Mouse (Mus musculus) small intestine, adult 2 months (tissue): ENCODE data around the gene Cux2. TPM values are rescaled to one million over a fixed set of nuclear protein-coding genes. Genes with fewer than 3 reads are reported as not detected.

Source experiments
- H3K27ac ChIP-seq: fragments of 200-500 bp; 2 replicates; pipeline ENCODE4 v1.5.1; 2012; ENCODE audit warnings: low read depth, low read length, control low read depth, inconsistent platforms; ENCODE audit not compliant: insufficient read depth
- H3K27me3 ChIP-seq: fragments of 200-500 bp; 2 replicates; pipeline ENCODE4 v1.6.1; 2012; ENCODE audit warnings: mild to moderate bottlenecking, moderate library complexity, low read length, inconsistent platforms; ENCODE audit not compliant: control insufficient read depth, insufficient read depth
- H3K36me3 ChIP-seq: fragments of 200-500 bp; 2 replicates; pipeline ENCODE4 v1.6.1; 2012; ENCODE audit warnings: mild to moderate bottlenecking, low read length, control low read depth, inconsistent platforms; ENCODE audit not compliant: control insufficient read depth, insufficient read depth
- H3K4me1 ChIP-seq: fragments of 200-500 bp; 2 replicates; pipeline ENCODE4 v1.6.1; 2012; ENCODE audit warnings: low read length, inconsistent platforms, mixed read lengths; ENCODE audit not compliant: control insufficient read depth, insufficient read depth, insufficient read length
- H3K4me3 ChIP-seq: fragments of 200-500 bp; 2 replicates; pipeline ENCODE4 v1.5.1; 2012; ENCODE audit warnings: low read depth, mild to moderate bottlenecking, control low read depth, inconsistent platforms, low read length, moderate library complexity
- CTCF ChIP-seq: fragments of 200-500 bp; IDR thresholded peaks from 2 replicates; pipeline ENCODE4 v1.5.1; 2012; ENCODE audit warnings: low read depth, mild to moderate bottlenecking, control low read depth, inconsistent platforms, low read length, moderate library complexity, mixed read lengths; ENCODE audit not compliant: insufficient replicate concordance, insufficient read length; ENCODE audit errors: extremely low read depth
- POLR2A ChIP-seq: fragments of 200-500 bp; IDR thresholded peaks from 2 replicates; pipeline ENCODE4 v1.6.1; 2012; ENCODE audit warnings: low read depth, mild to moderate bottlenecking, control low read depth, inconsistent platforms, low read length, moderate library complexity
- WGBS: fragments of 180-500 bp; shearing (Covaris S2); methylation state at CpG from one replicate; pipeline ENCODE4 v1.1.7; 2018; 5-methylcytosine and 5-hydroxymethylcytosine counted together
- polyA plus RNA-seq: library from polyadenylated mRNA; depleted of rRNA; stranded (reverse); fragments of >200 nt; gene quantifications from 2 replicates; pipeline ENCODE4 v1.2.3, GENCODE M21; 2012

Cux2 gene
- polyA plus RNA-seq, 1 experiment = 2.6 TPM

GRCm38 (mm10) chr5:122002148-122002547 is 47.8 kb downstream of the Cux2 start:
- no peaks in the 10 kb centered on the region for H3K36me3 ChIP-seq
- TF ChIP-seq CTCF = no peak
- no peak for TF ChIP-seq POLR2A
- no peak overlapping the region for H3K4me3 ChIP-seq
- H3K4me1 ChIP-seq = no peaks in the 10 kb centered on the region
- no peak overlapping the region for H3K27ac ChIP-seq
- 65% methylated on average over 18 of the region's 18 CpGs for WGBS
- H3K27me3 ChIP-seq = no peaks in the 10 kb centered on the region

GRCm38 (mm10) chr5:122001311-122001710 is 48.6 kb downstream of the Cux2 start:
- H3K27ac ChIP-seq = no peak overlapping the region
- H3K36me3 ChIP-seq = no peaks in the 10 kb centered on the region
- no peak overlapping the region for H3K4me3 ChIP-seq
- TF ChIP-seq CTCF (no peak), POLR2A (no peak)
- H3K27me3 ChIP-seq = no peaks in the 10 kb centered on the region
- WGBS = 80% methylated on average over 9 of the region's 9 CpGs
- no peaks in the 10 kb centered on the region for H3K4me1 ChIP-seq

DNA sequence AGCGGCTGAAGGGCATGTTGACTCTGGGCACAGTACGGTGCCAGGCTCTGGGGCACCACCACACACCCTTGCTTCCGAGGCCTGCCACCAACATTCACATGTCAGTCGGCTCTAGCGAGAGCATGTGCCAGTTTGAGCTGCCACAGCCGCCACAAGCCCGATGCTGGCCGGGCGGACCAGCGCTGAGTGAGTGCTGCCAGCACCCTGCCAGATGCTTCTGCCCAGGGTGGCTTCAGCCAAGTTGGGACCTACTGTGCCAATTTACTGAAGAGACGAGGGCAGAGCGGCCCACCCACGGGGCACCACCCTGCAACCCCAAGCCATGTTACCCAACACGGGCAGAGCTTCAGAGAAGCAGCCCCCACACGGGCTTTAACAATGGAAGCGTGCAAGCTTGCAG is 49.5 kb downstream of the Cux2 start:
- TF ChIP-seq POLR2A (no peak), CTCF (no peak)
- Histone ChIP-seq H3K27me3 (no peaks in the 10 kb centered on the region), H3K36me3 (no peaks in the 10 kb centered on the region), H3K27ac (no peak overlapping the region), H3K4me1 (no peaks in the 10 kb centered on the region), H3K4me3 (no peak overlapping the region)
- 90% methylated on average over 16 of the region's 16 CpGs for WGBS

GRCm38 (mm10) chr5:121998981-121999795 is 50.7 kb downstream of the Cux2 start:
- WGBS = 59% methylated on average over 10 of the region's 10 CpGs
- no peak overlapping the region for H3K27ac ChIP-seq
- H3K4me3 ChIP-seq = no peak overlapping the region
- H3K4me1 ChIP-seq = no peaks in the 10 kb centered on the region
- H3K36me3 ChIP-seq = no peaks in the 10 kb centered on the region
- no peak for TF ChIP-seq POLR2A
- peak; percentile 74; the same call in 1 of the 2 replicates for TF ChIP-seq CTCF
- H3K27me3 ChIP-seq = no peaks in the 10 kb centered on the region

DNA sequence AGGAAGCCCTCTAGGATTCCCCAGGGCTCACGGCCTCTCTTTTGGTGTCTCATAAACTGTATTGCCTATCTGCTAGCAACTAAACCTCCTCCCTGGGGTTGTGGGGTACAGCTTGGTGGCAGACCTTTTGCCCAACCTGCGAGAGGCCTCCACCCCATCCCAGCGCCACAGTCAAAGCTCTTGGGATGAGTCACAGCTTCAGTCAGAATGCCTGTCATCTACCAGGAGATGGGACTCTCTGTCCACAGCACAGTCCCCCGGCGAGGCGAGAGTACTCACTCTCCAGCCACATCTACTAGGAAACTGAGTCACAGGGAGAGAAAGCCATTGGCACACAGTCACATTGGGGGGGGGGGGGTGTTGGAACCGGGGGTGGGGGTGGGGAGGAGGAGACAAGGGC is 51.6 kb downstream of the Cux2 start:
- H3K27ac ChIP-seq = no peak overlapping the region
- no peaks in the 10 kb centered on the region for H3K36me3 ChIP-seq
- no peaks in the 10 kb centered on the region for H3K4me1 ChIP-seq
- H3K4me3 ChIP-seq = no peak overlapping the region
- H3K27me3 ChIP-seq = no peaks in the 10 kb centered on the region
- WGBS = 76% methylated on average over 7 of the region's 7 CpGs
- TF ChIP-seq CTCF = no peak
- no peak for TF ChIP-seq POLR2A

GRCm38 (mm10) chr5:121996701-121997100 is 53.2 kb downstream of the Cux2 start:
- no peak for TF ChIP-seq CTCF
- TF ChIP-seq POLR2A = no peak
- Histone ChIP-seq H3K36me3 (no peaks in the 10 kb centered on the region), H3K27ac (no peak overlapping the region), H3K4me3 (no peak overlapping the region), H3K27me3 (no peaks in the 10 kb centered on the region), H3K4me1 (no peaks in the 10 kb centered on the region)
- 56% methylated on average over 6 of the region's 6 CpGs for WGBS

- H3K36me3 ChIP-seq = no peaks in the 10 kb centered on the region
- WGBS = 83% methylated on average over 12 of the region's 12 CpGs
- H3K27me3 ChIP-seq = no peaks in the 10 kb centered on the region
- H3K4me3 ChIP-seq = no peak overlapping the region
- no peaks in the 10 kb centered on the region for H3K4me1 ChIP-seq
- H3K27ac ChIP-seq = no peak overlapping the region
- TF ChIP-seq POLR2A = no peak
- TF ChIP-seq CTCF = no peak
These were observed 55.1 kb downstream of the Cux2 start for GRCm38 (mm10) chr5:121994808-121995207.
